Mouse (Mus musculus) macrophage (primary cell): ENCODE results near the gene Syngr2. TPM values are rescaled to one million over a fixed set of nuclear protein-coding genes. Genes with fewer than 3 reads are reported as not detected.

Source experiments
- H3K27ac ChIP-seq: fragments of 350-480 bp; formaldehyde crosslinking; 2 replicates; pipeline ENCODE4 v1.9.0; 2021
- H3K36me3 ChIP-seq: fragments of 350-480 bp; formaldehyde crosslinking; 2 replicates; pipeline ENCODE4 v1.9.0; 2021; ENCODE audit errors: inconsistent target
- H3K4me3 ChIP-seq: fragments of 350-480 bp; formaldehyde crosslinking; 2 replicates; pipeline ENCODE4 v1.9.0; 2021; ENCODE audit errors: inconsistent target
- H3K79me2 ChIP-seq: fragments of 350-480 bp; formaldehyde crosslinking; 2 replicates; pipeline ENCODE4 v1.9.0; 2021; ENCODE audit errors: inconsistent target
- WGBS: methylation state at CpG from one replicate; pipeline ENCODE4 v1.1.7; 2026; ENCODE audit warnings: inconsistent platforms; ENCODE audit not compliant: missing documents; 5-methylcytosine and 5-hydroxymethylcytosine counted together
- polyA plus RNA-seq: library from polyadenylated mRNA; stranded (reverse); fragments of 250-400 nt; gene quantifications from 3 replicates; pipeline ENCODE4 v1.2.4, GENCODE M21; 2018; ENCODE audit warnings: inconsistent platforms

The Syngr2 gene
- polyA plus RNA-seq, 1 experiment from 2014 or later: 138 TPM

DNA sequence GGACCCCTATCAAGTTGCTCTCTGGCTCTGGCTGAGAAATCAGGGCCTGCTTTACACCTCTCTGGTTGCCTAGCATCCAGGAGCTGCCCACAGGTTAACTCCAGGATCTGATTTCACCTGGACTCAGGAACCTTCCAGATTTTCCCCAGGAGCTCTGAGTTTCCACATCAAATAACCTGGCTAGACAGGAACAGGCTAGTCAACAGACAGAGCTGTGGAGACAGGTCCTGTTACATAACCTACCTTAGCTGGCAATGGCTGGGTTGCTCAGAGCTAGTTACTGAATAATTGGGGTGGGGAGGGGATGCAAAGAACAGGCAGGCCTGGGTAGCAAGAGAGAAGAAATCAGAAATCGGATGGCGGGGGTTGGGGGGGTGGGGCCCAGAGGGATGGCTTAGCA, 35.5 kb downstream of the Syngr2 start:
- H3K36me3 ChIP-seq: no peaks in the 10 kb centered on the region
- WGBS: 93% methylated on average over 2 of the region's 2 CpGs
- H3K27ac ChIP-seq: no peak overlapping the region
- H3K4me3 ChIP-seq: no peak overlapping the region
- peaks cover 9% of the 10 kb centered on the region for H3K79me2 ChIP-seq

DNA sequence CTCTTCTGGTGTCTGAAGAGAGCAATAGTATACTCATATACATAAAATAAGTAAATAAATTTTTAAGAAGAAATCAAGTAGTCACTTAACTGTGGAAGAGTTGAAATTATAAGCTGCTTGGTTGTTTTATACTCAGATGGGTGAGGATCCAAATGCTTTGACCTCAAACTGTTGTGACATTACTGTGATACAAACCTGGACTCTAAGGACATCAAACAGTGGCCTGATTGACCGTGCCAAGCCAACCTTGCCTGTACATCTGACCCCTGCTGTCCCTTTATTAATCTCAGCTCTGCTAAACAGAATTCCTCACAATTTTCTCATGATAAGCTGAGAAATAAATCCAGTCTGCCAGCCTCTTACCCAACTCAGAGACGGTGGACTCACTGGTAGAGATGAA, 36.2 kb downstream of the Syngr2 start:
- 89% methylated on average over 2 of the region's 2 CpGs for WGBS
- Histone ChIP-seq H3K36me3 (no peaks in the 10 kb centered on the region), H3K4me3 (no peak overlapping the region), H3K79me2 (peaks cover 15% of the 10 kb centered on the region), H3K27ac (no peak overlapping the region)

- Histone ChIP-seq H3K4me3 (no peak overlapping the region), H3K79me2 (peaks cover 25% of the 10 kb centered on the region), H3K27ac (peak overlapping the region; percentile 94), H3K36me3 (no peaks in the 10 kb centered on the region)
- 58% methylated on average over 5 of the region's 5 CpGs for WGBS
Observed at GRCm38 (mm10) chr11:117846640-117847039, 37.2 kb downstream of the Syngr2 start.

- Histone ChIP-seq H3K36me3 (no peaks in the 10 kb centered on the region), H3K27ac (peak overlapping the region; percentile 94), H3K79me2 (peaks cover 36% of the 10 kb centered on the region), H3K4me3 (peak overlapping the region; percentile 88)
- 55% methylated on average over 6 of the region's 7 CpGs for WGBS
Observed at GRCm38 (mm10) chr11:117847593-117848215, 38.2 kb downstream of the Syngr2 start.

DNA sequence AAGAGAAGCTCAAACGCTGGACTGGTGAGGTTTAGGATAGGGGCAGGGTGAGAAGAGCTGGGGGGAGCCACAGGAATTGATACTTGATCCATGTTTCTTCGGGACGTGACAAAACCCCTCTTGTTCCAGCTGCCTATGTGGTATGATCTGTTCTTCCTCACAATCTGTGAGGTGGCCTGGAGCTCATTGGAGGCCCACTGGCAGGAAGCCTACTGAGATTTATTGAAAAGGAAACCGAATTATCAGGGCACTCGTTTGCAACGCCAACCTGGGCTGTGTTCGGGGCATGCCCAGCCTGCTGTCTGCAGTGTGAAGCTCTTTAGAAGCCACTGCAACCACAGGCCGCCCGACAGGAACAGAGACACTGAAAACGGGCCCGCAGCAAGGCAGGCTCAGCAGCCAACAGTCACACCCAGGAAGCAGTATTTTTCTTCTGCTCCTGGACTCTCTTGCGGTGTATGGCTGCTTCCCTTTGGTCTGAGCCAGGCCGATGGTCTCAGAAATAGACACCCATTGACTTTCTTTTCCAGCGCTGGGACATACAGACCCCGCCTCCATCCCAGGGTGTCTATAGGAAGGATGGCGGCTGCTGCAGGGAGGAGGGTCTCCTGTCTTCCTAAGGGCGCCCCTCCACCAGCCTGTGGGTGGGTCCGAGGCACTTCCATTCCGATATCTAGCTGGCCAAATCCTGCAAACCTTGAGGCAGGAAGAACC, 39.0 kb downstream of the Syngr2 start:
- 3% methylated on average over 19 of the region's 19 CpGs for WGBS
- H3K4me3 ChIP-seq: peak overlapping the region; percentile 88
- no peaks in the 10 kb centered on the region for H3K36me3 ChIP-seq
- peak overlapping the region; percentile 94 for H3K27ac ChIP-seq
- peaks cover 43% of the 10 kb centered on the region for H3K79me2 ChIP-seq

DNA sequence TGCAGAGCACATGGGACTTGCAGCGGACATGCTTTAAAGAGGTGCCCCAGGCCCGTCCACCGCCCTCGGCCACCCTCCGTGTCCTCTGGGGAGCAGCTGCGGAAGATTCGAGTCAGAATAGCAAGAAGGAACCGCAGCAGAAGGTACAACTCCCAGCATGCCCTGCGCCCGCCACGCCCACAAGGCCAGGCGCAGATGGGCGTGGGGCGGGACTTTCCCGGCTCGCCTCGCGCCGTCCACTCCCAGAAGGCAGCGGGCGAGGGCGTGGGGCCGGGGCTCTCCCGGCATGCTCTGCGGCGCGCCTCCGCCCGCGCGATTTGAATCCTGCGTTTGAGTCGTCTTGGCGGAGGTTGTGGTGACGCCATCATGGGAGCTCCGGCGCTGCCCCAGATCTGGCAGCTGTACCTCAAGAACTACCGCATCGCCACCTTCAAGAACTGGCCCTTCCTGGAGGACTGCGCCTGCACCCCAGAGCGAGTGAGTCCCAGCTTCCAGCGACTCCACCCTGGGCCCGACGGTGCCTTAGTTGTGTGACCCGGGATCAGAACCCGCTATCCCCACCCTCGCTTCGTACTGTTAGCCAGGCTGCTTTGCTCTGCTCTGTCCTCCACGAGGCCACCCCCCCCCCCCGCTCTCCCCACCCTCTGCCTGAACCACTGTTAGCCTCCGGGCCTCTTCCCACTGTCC, 39.7 kb downstream of the Syngr2 start, which contains the start of gene Birc5:
TSS of gene Birc5 (plus strand) at position 267 of the 687 bp plus-strand sequence.
- peak within 1 kb of the TSS; percentile 94 for H3K27ac ChIP-seq
- peaks cover 50% of the 10 kb centered on the region for H3K79me2 ChIP-seq
- 2% methylated on average over 41 of the region's 51 CpGs for WGBS
- peak within 1 kb of the TSS; percentile 88 for H3K4me3 ChIP-seq
- no peaks in the 10 kb centered on the region for H3K36me3 ChIP-seq

DNA sequence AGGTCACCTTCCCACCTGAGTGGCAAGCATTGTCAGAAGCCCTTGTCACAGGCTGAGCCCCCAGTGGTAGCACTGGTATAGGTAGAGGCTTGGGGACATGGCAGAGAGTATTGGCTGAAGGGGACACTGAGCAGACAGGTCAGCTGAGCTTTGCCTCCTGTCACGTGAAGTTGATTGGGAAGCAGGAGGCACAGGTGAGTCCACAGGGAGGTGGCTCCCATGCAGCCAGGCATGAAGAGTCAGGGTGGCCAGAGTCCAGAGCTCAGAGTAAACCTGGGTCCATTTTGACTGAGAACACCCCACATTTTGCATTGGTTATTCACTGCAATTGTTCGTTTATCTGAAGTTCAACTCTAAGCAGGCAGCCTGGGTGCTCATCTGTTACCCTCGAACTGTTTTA, 43.4 kb downstream of the Syngr2 start:
- H3K36me3 ChIP-seq: no peaks in the 10 kb centered on the region
- H3K27ac ChIP-seq: no peak overlapping the region
- no peak overlapping the region for H3K4me3 ChIP-seq
- peaks cover 55% of the 10 kb centered on the region for H3K79me2 ChIP-seq
- WGBS: 94% methylated on average over 3 of the region's 3 CpGs

DNA sequence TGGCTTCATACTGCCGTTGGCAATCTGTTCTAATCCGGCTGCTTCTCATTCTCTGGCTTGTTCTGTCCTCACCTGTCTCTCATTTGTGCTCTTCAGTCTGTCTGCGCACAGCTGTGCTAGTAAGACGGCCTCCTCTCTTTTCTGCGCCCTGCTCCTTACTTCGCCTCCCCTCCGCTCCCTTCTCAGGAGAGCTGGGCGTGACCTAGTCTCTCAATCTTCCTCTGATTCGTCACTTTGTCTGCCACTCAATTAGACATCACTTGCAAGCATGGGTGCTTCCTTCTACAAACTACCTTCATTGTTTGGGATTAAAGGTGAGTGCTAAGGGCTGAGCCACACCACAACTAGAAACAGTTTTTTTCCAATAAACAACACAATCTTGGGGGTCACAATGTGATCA, 44.8 kb downstream of the Syngr2 start:
- no peaks in the 10 kb centered on the region for H3K36me3 ChIP-seq
- WGBS: 97% methylated on average over 9 of the region's 9 CpGs
- peaks cover 53% of the 10 kb centered on the region for H3K79me2 ChIP-seq

GRCm38 (mm10) chr11:117855360-117855759, 45.9 kb downstream of the Syngr2 start:
- Histone ChIP-seq H3K36me3 (no peaks in the 10 kb centered on the region), H3K79me2 (peaks cover 42% of the 10 kb centered on the region), H3K4me3 (no peak overlapping the region), H3K27ac (no peak overlapping the region)
- WGBS: 57% methylated on average over 5 of the region's 5 CpGs

More for the DNA sequence above, 44.8 kb downstream of the Syngr2 start:
- Histone ChIP-seq H3K27ac (no peak overlapping the region), H3K4me3 (no peak overlapping the region)

DNA sequence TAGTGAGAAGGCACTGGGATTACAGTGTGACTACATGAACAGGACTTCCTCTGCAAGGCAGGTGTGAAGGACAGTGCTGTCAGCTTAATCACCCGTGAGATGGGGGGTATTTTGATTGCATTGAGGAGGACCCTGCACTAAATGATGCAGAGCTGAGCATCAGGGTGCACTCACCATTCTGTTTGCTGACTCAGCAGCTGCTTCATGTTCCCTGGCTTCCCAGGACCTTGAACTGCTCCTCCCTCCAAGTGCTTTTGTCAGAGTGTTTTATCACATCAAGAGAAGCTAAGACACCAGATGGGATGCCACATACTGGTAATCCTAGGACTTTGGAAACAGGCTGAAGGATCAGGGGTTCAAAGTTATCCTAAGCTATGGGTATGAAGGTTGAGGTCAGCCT, 46.5 kb downstream of the Syngr2 start:
- WGBS: 85% methylated on average over 1 of the region's 1 CpGs

GRCm38 (mm10) chr11:117857462-117857861, 48.0 kb downstream of the Syngr2 start:
- no peaks in the 10 kb centered on the region for H3K36me3 ChIP-seq
- WGBS: 96% methylated on average over 10 of the region's 10 CpGs

More for the DNA sequence above, 46.5 kb downstream of the Syngr2 start:
- Histone ChIP-seq H3K27ac (no peak overlapping the region), H3K4me3 (no peak overlapping the region), H3K79me2 (peaks cover 36% of the 10 kb centered on the region), H3K36me3 (no peaks in the 10 kb centered on the region)

DNA sequence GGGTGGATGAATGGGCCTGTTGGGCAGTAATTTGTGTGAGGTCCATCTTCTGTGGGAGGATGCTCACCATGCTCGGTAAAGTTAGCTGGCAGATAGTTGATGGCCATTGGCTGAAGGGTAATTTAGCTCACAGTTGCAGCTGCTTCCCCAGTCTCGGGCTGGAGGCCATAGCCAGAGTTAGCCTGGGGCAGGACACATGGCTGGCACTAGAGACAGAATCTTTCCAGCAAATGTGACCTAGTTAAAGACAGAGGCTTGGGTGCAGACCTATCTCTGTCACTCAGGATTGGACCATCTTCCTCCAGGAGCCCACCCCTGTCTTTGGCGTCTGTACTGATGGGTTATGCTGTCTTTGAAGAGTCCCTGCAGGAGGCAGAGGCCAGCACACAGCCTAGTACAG, 48.9 kb downstream of the Syngr2 start:
- 84% methylated on average over 3 of the region's 3 CpGs for WGBS
- no peaks in the 10 kb centered on the region for H3K36me3 ChIP-seq
- no peak overlapping the region for H3K27ac ChIP-seq
- peaks cover 12% of the 10 kb centered on the region for H3K79me2 ChIP-seq
- no peak overlapping the region for H3K4me3 ChIP-seq

More at GRCm38 (mm10) chr11:117857462-117857861, 48.0 kb downstream of the Syngr2 start:
- H3K27ac ChIP-seq: no peak overlapping the region
- H3K4me3 ChIP-seq: no peak overlapping the region
- H3K79me2 ChIP-seq: peaks cover 21% of the 10 kb centered on the region

GRCm38 (mm10) chr11:117860601-117861000, 51.1 kb downstream of the Syngr2 start, which contains the start of gene Tmem235:
Gene Tmem235, plus strand, starts transcription at chr11:117860752.
- Histone ChIP-seq H3K36me3 (no peaks in the 10 kb centered on the region), H3K27ac (no peak within 1 kb of the TSS), H3K4me3 (no peak within 1 kb of the TSS), H3K79me2 (no peaks in the 10 kb centered on the region)
- 11% methylated on average over 21 of the region's 23 CpGs for WGBS

- Histone ChIP-seq H3K79me2 (no peaks in the 10 kb centered on the region), H3K4me3 (no peak overlapping the region), H3K27ac (no peak overlapping the region), H3K36me3 (no peaks in the 10 kb centered on the region)
- WGBS: 74% methylated on average over 11 of the region's 11 CpGs
Observed at GRCm38 (mm10) chr11:117863174-117863856, 53.8 kb downstream of the Syngr2 start.
